Mouse (Mus musculus) kidney, postnatal 4 days (tissue): Measurements from ENCODE around the gene Smyd2.
A peak's percentile ranks its signal among the peaks of the same experiment; 100 is the strongest.

Source experiments
- DNase-seq, 2 experiments: peaks; one replicate each; pipeline ENCODE4 v3.0.0; 2021; ENCODE audit warnings: mixed read lengths in 2 of 2

Gene Smyd2

GRCm38 (mm10) chr1:189870539-189870938 lies 51.6 kb downstream of the Smyd2 start:
- peak in 1 of 2 experiments; percentile 39 for DNase-seq

GRCm38 (mm10) chr1:189869651-189870270 lies 52.4 kb downstream of the Smyd2 start:
- peak; percentile 59 to 65 for DNase-seq

DNA sequence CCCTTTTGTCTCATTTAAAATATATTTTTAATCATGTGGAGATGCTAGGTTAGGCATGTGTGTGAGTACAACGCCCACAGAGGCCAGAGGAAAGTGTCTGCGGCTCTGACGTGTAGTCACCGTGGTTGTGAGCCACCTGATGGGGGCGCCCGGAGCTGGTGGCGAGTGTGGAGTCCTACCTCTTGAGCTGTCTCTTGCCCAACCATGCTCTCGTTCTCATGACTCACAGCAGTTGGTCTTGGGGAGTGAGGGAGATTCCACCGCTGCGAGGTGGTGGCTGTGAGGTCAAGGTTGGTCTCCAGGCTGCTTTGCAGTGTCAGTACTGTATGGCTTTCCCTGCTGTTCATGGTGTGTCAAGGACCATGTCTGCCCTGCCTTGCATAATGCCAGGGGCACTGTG lies 54.1 kb downstream of the Smyd2 start:
- peak in 1 of 2 experiments; percentile 42 for DNase-seq

GRCm38 (mm10) chr1:189867497-189867896 lies 54.7 kb downstream of the Smyd2 start:
- peak; percentile 56 to 66 for DNase-seq

DNA sequence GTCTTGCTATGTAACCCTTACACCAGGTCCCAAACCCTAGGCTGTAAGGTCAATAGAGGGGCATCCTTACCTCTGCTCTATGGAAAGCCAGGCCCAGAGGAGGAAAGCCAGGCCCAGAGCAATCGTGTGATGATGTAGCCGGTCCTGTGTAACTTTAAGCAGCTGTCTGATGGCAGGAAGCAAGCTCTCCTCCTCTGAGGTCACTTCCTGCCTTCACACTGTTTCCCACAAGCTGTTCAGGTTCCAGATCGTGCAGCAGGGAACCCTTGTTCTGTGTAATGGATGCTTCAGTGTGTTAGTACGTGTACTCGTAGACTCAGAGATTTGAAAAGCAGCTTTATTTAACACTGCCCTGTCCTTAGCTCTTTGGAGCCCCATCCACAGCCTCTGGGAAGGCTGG lies 55.1 kb downstream of the Smyd2 start:
- peak in 1 of 2 experiments; percentile 36 for DNase-seq

- no peak for DNase-seq
Observed at GRCm38 (mm10) chr1:189866621-189867020, 55.5 kb downstream of the Smyd2 start.

DNA sequence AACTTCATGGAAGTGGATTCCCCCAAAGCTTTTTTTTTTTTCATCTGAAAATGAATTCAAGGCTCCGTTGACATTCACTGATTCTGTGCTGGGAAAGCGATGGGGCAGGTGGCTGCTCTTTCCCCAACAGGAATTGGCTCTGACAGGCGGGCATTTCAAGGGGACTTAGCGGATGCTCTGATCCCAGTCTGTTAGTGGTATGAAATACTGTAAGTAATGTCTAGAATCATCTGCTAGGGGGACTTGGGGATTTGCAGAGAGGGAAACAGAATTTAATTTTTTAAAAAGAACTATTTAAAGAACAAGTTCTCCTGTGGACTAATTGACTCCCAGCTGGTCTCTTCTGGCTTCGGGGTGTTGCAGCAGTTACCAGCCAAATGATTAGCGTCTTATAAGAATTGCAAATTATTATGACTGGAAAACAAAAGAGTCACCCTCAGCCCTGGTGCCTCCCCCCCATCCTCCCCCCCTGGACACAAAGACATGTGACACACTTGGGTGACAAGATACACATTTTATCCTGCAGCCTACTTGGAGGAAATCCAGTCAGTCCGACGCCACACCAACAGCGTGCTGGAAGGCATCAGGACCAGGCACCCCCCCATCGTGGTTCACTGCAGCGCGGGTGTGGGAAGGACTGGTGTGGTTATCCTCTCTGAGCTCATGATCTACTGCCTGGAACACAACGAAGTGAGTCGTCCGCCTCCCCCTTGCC lies 57.2 kb downstream of the Smyd2 start:
- peak in 1 of 2 experiments; percentile 31 for DNase-seq

DNA sequence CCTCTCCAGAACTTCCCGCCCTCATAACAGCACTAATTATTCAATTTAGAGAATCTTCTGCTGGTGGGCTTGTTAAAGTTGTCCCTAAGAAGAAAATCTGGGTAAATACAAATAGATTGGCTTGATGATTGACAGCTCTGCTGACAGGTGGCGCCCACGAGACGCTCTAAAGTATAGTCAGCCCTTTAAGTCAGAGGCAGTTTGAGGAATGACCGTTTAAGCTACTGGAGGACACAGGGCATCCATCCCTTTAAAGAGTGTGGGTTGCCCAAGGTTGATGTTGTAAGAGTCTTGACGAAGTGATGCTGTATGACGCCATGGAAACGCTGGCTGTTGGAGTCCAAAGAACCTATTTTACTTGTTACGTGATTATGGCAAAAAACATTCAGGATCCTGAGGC lies 57.9 kb downstream of the Smyd2 start:
- DNase-seq: no peak

DNA sequence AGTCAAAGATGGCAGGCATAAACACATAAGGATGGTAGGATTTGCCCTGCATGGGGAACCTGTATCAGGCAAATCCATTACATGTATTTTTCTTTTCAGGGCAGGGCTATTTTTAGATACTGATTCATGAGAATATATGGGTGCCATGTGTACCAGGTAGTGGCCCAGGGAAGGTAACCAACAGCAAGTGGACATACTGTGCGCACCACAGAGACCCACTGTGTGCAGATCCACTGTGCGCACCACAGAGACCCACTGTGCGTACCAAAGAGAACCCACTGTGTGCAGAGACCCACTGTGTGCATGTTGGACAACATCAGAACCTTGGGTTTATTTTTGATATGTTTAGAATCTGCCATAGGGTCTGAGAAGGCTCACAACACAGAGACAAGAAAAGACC lies 58.4 kb downstream of the Smyd2 start:
- no peak for DNase-seq

GRCm38 (mm10) chr1:189860942-189861315 lies 61.2 kb downstream of the Smyd2 start:
- DNase-seq: no peak

GRCm38 (mm10) chr1:189860112-189860941 lies 61.8 kb downstream of the Smyd2 start:
- peak; percentile 43 to 48 for DNase-seq

DNA sequence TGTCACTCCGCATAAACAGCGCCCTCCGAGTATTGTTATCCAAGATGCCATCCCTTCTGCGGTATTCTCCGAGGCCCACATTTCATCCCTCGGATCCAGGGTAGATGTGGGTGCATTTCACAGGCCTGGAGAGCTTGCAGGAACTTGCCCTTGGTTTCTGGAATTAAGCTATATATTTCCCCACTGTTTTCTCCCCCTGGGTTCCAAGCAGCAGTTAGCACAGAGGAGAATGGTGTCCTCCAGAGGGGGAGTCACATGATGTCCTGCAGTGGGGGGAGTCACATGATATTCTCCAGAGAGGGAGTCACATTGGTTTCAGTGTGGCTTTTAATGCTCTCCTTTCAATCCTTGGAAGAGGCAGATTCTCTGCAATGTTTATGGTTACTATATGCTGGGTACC lies 63.8 kb downstream of the Smyd2 start:
- no peak for DNase-seq

GRCm38 (mm10) chr1:189855739-189856138 lies 66.4 kb downstream of the Smyd2 start:
- no peak for DNase-seq

DNA sequence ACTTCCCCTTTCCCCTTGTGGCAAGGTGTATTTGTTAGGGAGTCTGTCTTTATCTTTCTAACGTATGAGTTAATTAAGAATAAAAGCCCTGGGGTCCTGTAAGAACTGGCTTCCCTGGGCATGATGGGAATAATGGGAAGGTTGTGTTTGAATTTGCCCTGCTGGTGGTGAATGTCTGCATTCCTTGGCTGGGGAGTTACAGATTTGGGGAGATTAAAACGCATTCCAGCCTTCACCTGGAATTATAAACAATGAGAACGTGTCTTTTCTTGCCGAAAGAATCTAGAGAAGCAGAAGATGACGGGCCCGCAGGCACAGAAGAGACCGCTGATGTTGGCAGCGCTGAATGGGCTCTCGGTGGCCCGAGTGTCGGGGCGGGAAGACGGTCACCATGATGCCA lies 67.5 kb downstream of the Smyd2 start:
- DNase-seq: no peak

- no peak for DNase-seq
Observed at GRCm38 (mm10) chr1:189852456-189852855, 69.7 kb downstream of the Smyd2 start.

- no peak for DNase-seq
Observed at GRCm38 (mm10) chr1:189852051-189852450, 70.1 kb downstream of the Smyd2 start.

DNA sequence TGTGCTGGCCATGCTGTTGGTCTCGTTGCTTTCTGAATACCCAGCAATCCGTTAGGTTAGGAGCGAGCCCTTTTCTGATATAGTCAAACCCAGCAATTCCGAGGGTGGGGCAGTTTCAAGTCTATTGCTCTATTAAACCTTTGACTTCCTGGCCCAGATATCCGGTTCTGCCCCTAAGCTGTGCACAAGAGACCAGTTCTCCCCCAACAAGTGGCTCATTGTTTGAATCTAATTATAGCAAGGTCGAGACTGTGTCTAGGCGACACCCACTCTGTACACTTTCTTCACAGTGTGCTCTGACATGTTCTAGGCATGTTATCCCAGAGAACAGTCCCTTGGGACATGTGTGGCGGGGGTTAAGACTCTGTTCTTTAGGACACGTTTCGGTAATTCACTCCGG lies 72.6 kb downstream of the Smyd2 start:
- DNase-seq: no peak

- no peak for DNase-seq
Observed at GRCm38 (mm10) chr1:189846319-189846718, 75.8 kb downstream of the Smyd2 start.

DNA sequence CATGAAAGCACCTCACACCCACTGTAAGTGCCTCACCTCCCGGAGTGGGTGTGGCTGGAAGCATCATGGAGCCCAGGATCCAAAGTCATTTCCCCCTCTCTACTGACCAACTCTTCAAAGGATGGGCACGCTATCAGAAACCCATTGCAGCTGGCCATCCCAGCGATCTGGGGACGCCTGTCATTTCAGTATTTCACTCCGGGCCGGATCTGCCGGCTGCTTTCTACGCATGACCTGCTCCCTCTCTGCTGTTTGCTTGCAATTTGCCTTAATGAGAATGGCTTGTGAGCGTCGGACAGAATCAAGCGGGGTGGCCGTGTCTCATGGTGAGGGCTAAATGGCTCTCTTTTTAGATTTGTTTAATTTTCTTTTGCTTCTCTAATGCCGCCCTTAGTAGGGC lies 88.0 kb downstream of the Smyd2 start:
- DNase-seq: peak; percentile 18 to 42

- no peak for DNase-seq
Observed at GRCm38 (mm10) chr1:189833351-189833750, 88.8 kb downstream of the Smyd2 start.

DNA sequence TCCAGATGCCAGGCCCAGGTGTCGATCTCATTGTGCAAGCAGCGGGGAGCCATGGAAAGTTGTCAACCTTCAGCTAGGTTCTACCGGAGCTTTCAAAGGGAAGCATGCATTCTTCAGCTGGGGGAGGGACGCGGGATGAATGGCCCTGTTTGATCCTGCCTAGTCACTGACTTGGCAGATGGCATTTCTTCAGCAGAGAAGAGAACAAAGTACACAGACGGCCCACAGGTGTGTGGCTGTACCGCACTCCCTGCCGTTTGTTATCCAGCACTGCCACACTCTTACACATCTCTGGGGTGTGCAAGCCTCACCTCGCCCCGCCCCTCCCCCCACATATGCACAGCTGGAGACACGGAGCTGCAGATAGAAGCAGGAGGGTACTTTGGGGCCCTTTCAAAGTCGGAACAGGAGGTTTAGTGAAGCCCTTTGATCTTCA lies 91.3 kb downstream of the Smyd2 start:
- DNase-seq: peak; percentile 22 to 50
